Mouse (Mus musculus) heart, adult 11 months (tissue): ENCODE results near the gene Acap2.

Experiments
- DNase-seq: peaks from one replicate; pipeline ENCODE4 v3.0.0; 2022

The Acap2 gene

GRCm38 (mm10) chr16:31043136-31043535 lies 157.9 kb downstream of the Acap2 start:
- DNase-seq: peak; percentile 83
